Mouse (Mus musculus) liver, embryonic 16.5 days (tissue): ENCODE data around the gene Atp6v1g3. TPM values are rescaled to one million over a fixed set of nuclear protein-coding genes. Genes with fewer than 3 reads are reported as not detected.

Source experiments
- ATAC-seq: fragments of 200-750 bp; cut with Nextera tagmentation; 2 replicates; pipeline ENCODE4 v1.8.0; 2017; ENCODE audit warnings: low read depth, mild to moderate bottlenecking, moderate number of reproducible peaks, moderate library complexity
- H3K27ac ChIP-seq: fragments of 300-500 bp; sonication (generic); 2 replicates; pipeline ENCODE4 v1.5.1; 2014; ENCODE audit warnings: mild to moderate bottlenecking, low read length
- H3K27me3 ChIP-seq: fragments of 300-500 bp; sonication (generic); 2 replicates; pipeline ENCODE4 v1.6.1; 2014; ENCODE audit warnings: low read depth, low read length, mixed read lengths; ENCODE audit not compliant: control insufficient read depth, insufficient read depth
- H3K36me3 ChIP-seq: fragments of 300-500 bp; sonication (generic); 2 replicates; pipeline ENCODE4 v1.6.1; 2014; ENCODE audit warnings: mild to moderate bottlenecking; ENCODE audit not compliant: control insufficient read depth, insufficient read depth
- H3K4me1 ChIP-seq: fragments of 300-500 bp; sonication (generic); 2 replicates; pipeline ENCODE4 v1.6.1; 2014; ENCODE audit warnings: low read depth, low read length, mixed read lengths; ENCODE audit not compliant: control insufficient read depth
- H3K4me2 ChIP-seq: fragments of 300-500 bp; sonication (generic); 2 replicates; pipeline ENCODE4 v1.6.1; 2014; ENCODE audit warnings: low read depth, low read length, mixed read lengths
- H3K4me3 ChIP-seq: fragments of 300-500 bp; sonication (generic); 2 replicates; pipeline ENCODE4 v1.5.1; 2014; ENCODE audit warnings: low read depth, mild to moderate bottlenecking, low read length
- H3K9ac ChIP-seq: fragments of 300-500 bp; sonication (generic); 2 replicates; pipeline ENCODE4 v1.6.1; 2014; ENCODE audit warnings: low read depth, low read length
- H3K9me3 ChIP-seq: fragments of 300-500 bp; sonication (generic); replicated peaks from 2 replicates; pipeline ENCODE4 v1.6.1; 2016; ENCODE audit warnings: low read length; ENCODE audit not compliant: control insufficient read depth
- WGBS: fragments of 180-500 bp; shearing (Covaris S2); extraction: QIAGEN DNeasy Blood & Tissue Kit; methylation state at CpG from one replicate; pipeline ENCODE4 v1.1.7; 2014; ENCODE audit not compliant: insufficient replicate concordance; 5-methylcytosine and 5-hydroxymethylcytosine counted together
- polyA plus RNA-seq: library from polyadenylated mRNA; unstranded; fragments of >200 nt; fragmentation: Nextera tagmentation; extraction: Ambion mirVana; gene quantifications from 2 replicates; pipeline ENCODE4 v1.2.1, GENCODE M21; 2015

Atp6v1g3 gene
- polyA plus RNA-seq, 1 experiment from 2014 or later: not detected

GRCm38 (mm10) chr1:138301920-138302319, 28.4 kb downstream of the Atp6v1g3 start:
- Histone ChIP-seq H3K36me3 (no peaks in the 10 kb centered on the region), H3K4me1 (no peaks in the 10 kb centered on the region), H3K27me3 (no peaks in the 10 kb centered on the region), H3K9me3 (no peaks in the 10 kb centered on the region), H3K9ac (no peak overlapping the region), H3K4me3 (no peak overlapping the region), H3K4me2 (no peak overlapping the region), H3K27ac (no peak overlapping the region)
- no peak for ATAC-seq
- 57% methylated on average over 5 of the region's 5 CpGs for WGBS

- 55% methylated on average over 2 of the region's 2 CpGs for WGBS
- Histone ChIP-seq H3K4me3 (no peak overlapping the region), H3K4me2 (no peak overlapping the region), H3K4me1 (no peaks in the 10 kb centered on the region), H3K36me3 (no peaks in the 10 kb centered on the region), H3K9me3 (no peaks in the 10 kb centered on the region), H3K27me3 (no peaks in the 10 kb centered on the region), H3K27ac (no peak overlapping the region), H3K9ac (no peak overlapping the region)
- ATAC-seq: no peak
Measured at GRCm38 (mm10) chr1:138302756-138303155, 29.2 kb downstream of the Atp6v1g3 start.

GRCm38 (mm10) chr1:138303296-138303695, 29.8 kb downstream of the Atp6v1g3 start:
- Histone ChIP-seq H3K27me3 (no peaks in the 10 kb centered on the region), H3K9ac (no peak overlapping the region), H3K27ac (no peak overlapping the region), H3K4me3 (no peak overlapping the region), H3K4me1 (no peaks in the 10 kb centered on the region), H3K36me3 (no peaks in the 10 kb centered on the region), H3K4me2 (no peak overlapping the region), H3K9me3 (no peaks in the 10 kb centered on the region)
- ATAC-seq: no peak
- 28% methylated on average over 1 of the region's 1 CpGs for WGBS

GRCm38 (mm10) chr1:138304141-138304915, 30.8 kb downstream of the Atp6v1g3 start:
- Histone ChIP-seq H3K9ac (no peak overlapping the region), H3K9me3 (no peaks in the 10 kb centered on the region), H3K27me3 (no peaks in the 10 kb centered on the region), H3K27ac (no peak overlapping the region), H3K4me1 (no peaks in the 10 kb centered on the region), H3K36me3 (no peaks in the 10 kb centered on the region), H3K4me2 (no peak overlapping the region), H3K4me3 (no peak overlapping the region)
- no peak for ATAC-seq
- 34% methylated on average over 8 of the region's 8 CpGs for WGBS

- Histone ChIP-seq H3K9me3 (no peaks in the 10 kb centered on the region), H3K4me1 (no peaks in the 10 kb centered on the region), H3K9ac (no peak overlapping the region), H3K4me3 (no peak overlapping the region), H3K36me3 (no peaks in the 10 kb centered on the region), H3K27ac (no peak overlapping the region), H3K4me2 (0 out of 2 replicates have a peak overlapping the region, but pooled peaks have one; percentile 9), H3K27me3 (no peaks in the 10 kb centered on the region)
- ATAC-seq: peak; percentile 39; the same call in 1 of the 2 replicates
- 38% methylated on average over 3 of the region's 3 CpGs for whole genome bisulfite sequencing
Measured at GRCm38 (mm10) chr1:138322657-138323056, 49.1 kb downstream of the Atp6v1g3 start.

- ATAC-seq: peak; percentile 27; the same call in 1 of the 2 replicates
- Histone ChIP-seq H3K36me3 (no peaks in the 10 kb centered on the region), H3K27me3 (no peaks in the 10 kb centered on the region), H3K4me1 (no peaks in the 10 kb centered on the region), H3K4me3 (no peak overlapping the region), H3K9ac (no peak overlapping the region), H3K27ac (no peak overlapping the region), H3K4me2 (0 out of 2 replicates have a peak overlapping the region, but pooled peaks have one; percentile 9), H3K9me3 (no peaks in the 10 kb centered on the region)
- WGBS: 63% methylated on average over 4 of the region's 4 CpGs
Measured at GRCm38 (mm10) chr1:138323076-138323630, 49.6 kb downstream of the Atp6v1g3 start.

- ATAC-seq: no peak
- Histone ChIP-seq H3K27me3 (no peaks in the 10 kb centered on the region), H3K4me3 (no peak overlapping the region), H3K4me2 (no peak overlapping the region), H3K27ac (no peak overlapping the region), H3K9ac (no peak overlapping the region), H3K36me3 (no peaks in the 10 kb centered on the region), H3K4me1 (no peaks in the 10 kb centered on the region), H3K9me3 (no peaks in the 10 kb centered on the region)
- WGBS: 57% methylated on average over 4 of the region's 4 CpGs
Measured at GRCm38 (mm10) chr1:138326091-138326490, 52.6 kb downstream of the Atp6v1g3 start.

GRCm38 (mm10) chr1:138326566-138326965, 53.0 kb downstream of the Atp6v1g3 start:
- H3K27me3 ChIP-seq: no peaks in the 10 kb centered on the region
- H3K4me1 ChIP-seq: no peaks in the 10 kb centered on the region

More at GRCm38 (mm10) chr1:138326566-138326965, 53.0 kb downstream of the Atp6v1g3 start:
- Histone ChIP-seq H3K27ac (no peak overlapping the region), H3K9me3 (no peaks in the 10 kb centered on the region), H3K36me3 (no peaks in the 10 kb centered on the region), H3K4me2 (no peak overlapping the region), H3K4me3 (no peak overlapping the region), H3K9ac (no peak overlapping the region)
- 50% methylated on average over 2 of the region's 2 CpGs for WGBS
- ATAC-seq: no peak
